Mouse (Mus musculus): ENCODE data around the gene Trmt10a.
A peak's percentile ranks its signal among the peaks of the same experiment; 100 is the strongest.

Trmt10a gene

GRCm38 (mm10) chr3:138143315-138144059 lies at the start of gene Trmt10a:
Gene Trmt10a (plus strand): TSS chr3:138143448.
- DNase-seq (ENCODE audit: low spot score in 2 of 2): peak; percentile 95 to 99

- DNase-seq (ENCODE audit: low spot score in 2 of 2): no peak
Measured at GRCm38 (mm10) chr3:138095301-138095700, 47.9 kb upstream of the Trmt10a start.

- DNase-seq (ENCODE audit: low spot score in 2 of 2): no peak
Measured at GRCm38 (mm10) chr3:138095718-138096117, 47.5 kb upstream of the Trmt10a start.

- no peak for DNase-seq (ENCODE audit: low spot score in 2 of 2)
Measured at GRCm38 (mm10) chr3:138096263-138097028, 46.8 kb upstream of the Trmt10a start.

- DNase-seq (ENCODE audit: low spot score in 2 of 2): no peak
Measured at GRCm38 (mm10) chr3:138097718-138098117, 45.5 kb upstream of the Trmt10a start.

GRCm38 (mm10) chr3:138101936-138102335 lies 41.3 kb upstream of the Trmt10a start:
- no peak for DNase-seq (ENCODE audit: low spot score in 2 of 2)

GRCm38 (mm10) chr3:138103690-138104089 lies 39.6 kb upstream of the Trmt10a start:
- DNase-seq (ENCODE audit: low spot score in 2 of 2): no peak

- DNase-seq (ENCODE audit: low spot score in 2 of 2): no peak
Measured at GRCm38 (mm10) chr3:138105056-138105455, 38.2 kb upstream of the Trmt10a start.

GRCm38 (mm10) chr3:138106887-138107286 lies 36.4 kb upstream of the Trmt10a start:
- no peak for DNase-seq (ENCODE audit: low spot score in 2 of 2)

- DNase-seq (ENCODE audit: low spot score in 2 of 2): no peak
Measured at GRCm38 (mm10) chr3:138110910-138111782, 32.1 kb upstream of the Trmt10a start.

GRCm38 (mm10) chr3:138114106-138114505 lies 29.1 kb upstream of the Trmt10a start:
- no peak for DNase-seq (ENCODE audit: low spot score in 2 of 2)

GRCm38 (mm10) chr3:138116871-138117270 lies 26.4 kb upstream of the Trmt10a start:
- DNase-seq (ENCODE audit: low spot score in 2 of 2): no peak

- no peak for DNase-seq (ENCODE audit: low spot score in 2 of 2)
Measured at GRCm38 (mm10) chr3:138118392-138118791, 24.9 kb upstream of the Trmt10a start.

- DNase-seq (ENCODE audit: low spot score in 2 of 2): no peak
Measured at GRCm38 (mm10) chr3:138118831-138119230, 24.4 kb upstream of the Trmt10a start.

GRCm38 (mm10) chr3:138119444-138120105 lies 23.7 kb upstream of the Trmt10a start:
- no peak for DNase-seq (ENCODE audit: low spot score in 2 of 2)

- DNase-seq (ENCODE audit: low spot score in 2 of 2): no peak
Measured at GRCm38 (mm10) chr3:138121461-138121860, 21.8 kb upstream of the Trmt10a start.

GRCm38 (mm10) chr3:138123842-138124241 lies 19.4 kb upstream of the Trmt10a start:
- DNase-seq (ENCODE audit: low spot score in 2 of 2): no peak

GRCm38 (mm10) chr3:138129110-138129509 lies 14.1 kb upstream of the Trmt10a start:
- no peak for DNase-seq (ENCODE audit: low spot score in 2 of 2)

- DNase-seq (ENCODE audit: low spot score in 2 of 2): no peak
Measured at GRCm38 (mm10) chr3:138130692-138131091, 12.6 kb upstream of the Trmt10a start.

- DNase-seq (ENCODE audit: low spot score in 2 of 2): no peak
Measured at GRCm38 (mm10) chr3:138131168-138131567, 12.1 kb upstream of the Trmt10a start.

- DNase-seq (ENCODE audit: low spot score in 2 of 2): no peak
Measured at GRCm38 (mm10) chr3:138133463-138133862, 9.8 kb upstream of the Trmt10a start.

All from spleen, postnatal 10 days (tissue).